Mouse (Mus musculus) MEL-GATA-1-ER (cell line): ENCODE data around the gene Tut4.
A peak's percentile ranks its signal among the peaks of the same experiment; 100 is the strongest.

Source experiments
- DNase-seq: peaks from one replicate; pipeline ENCODE4 v3.0.0-alpha.2; 2012; ENCODE audit warnings: low read depth; ENCODE audit errors: extremely low read depth

The Tut4 gene

DNA sequence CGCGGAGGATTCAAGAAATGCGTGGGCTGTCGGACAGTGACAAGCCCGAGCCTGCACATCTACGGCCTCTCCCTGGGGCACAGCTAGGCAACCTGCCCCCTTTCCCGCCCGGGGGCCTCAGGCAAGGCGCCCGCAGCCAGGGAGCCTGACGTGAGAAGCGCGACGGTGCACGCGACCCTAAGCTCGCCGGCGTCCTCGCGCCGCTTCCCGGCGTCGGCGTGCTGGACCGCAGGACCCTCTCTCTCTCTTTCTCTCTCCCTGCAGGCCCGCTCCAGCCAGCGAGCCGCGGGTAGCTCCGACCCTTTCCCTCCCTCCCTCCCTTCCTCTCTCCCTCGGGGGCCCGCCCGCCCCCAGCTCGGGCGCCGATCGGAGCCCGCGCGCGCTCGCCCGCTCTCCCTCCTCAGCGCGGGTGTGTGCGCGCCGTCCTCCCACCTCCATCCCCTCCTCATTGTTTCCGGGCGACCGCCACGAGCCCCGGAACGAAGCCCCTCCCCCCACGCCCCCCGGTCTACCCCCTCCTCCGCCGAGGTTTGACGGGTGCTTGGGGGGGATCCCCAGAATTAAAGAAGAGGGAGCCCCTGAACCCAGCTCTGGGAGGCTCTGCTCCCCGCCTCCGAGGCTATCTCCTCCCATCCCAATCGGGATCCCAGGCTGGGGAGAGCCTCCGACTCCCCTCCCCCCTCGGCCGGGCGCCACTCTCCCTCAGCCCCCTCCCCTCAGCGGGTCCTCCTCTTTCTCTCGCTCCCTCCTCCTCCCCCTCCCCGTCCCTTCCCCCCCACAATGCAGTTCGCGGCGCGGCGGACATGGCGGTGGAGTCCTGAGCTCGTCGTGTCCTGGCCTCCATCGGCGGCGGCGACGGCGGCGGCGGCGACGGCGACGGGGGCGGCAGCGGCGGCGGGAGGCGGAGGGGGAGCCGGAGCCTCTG is at the start of gene Tut4:
TSS of gene Tut4 (plus strand) at position 196 of the 925 bp plus-strand sequence.
- DNase-seq: peak; percentile 51

DNA sequence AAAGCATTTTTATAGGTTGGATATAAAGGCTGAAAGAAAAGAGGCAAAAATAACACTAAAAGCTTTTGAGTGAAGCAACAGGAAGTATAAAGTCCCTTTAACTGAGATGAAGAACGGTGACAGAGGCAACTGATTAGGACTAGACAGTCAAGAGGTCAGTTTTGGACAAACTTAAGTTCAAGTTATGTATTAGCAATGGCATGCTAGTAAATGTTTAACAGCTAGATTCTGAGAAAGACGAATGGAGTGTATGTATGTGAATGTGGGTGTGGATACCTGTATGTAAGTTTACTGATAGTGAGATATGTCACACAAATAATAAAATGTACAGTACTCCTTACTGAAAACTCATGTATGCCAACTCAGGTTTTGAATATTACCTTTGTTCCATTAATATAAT is 34.6 kb upstream of the Tut4 start:
- DNase-seq: no peak

DNA sequence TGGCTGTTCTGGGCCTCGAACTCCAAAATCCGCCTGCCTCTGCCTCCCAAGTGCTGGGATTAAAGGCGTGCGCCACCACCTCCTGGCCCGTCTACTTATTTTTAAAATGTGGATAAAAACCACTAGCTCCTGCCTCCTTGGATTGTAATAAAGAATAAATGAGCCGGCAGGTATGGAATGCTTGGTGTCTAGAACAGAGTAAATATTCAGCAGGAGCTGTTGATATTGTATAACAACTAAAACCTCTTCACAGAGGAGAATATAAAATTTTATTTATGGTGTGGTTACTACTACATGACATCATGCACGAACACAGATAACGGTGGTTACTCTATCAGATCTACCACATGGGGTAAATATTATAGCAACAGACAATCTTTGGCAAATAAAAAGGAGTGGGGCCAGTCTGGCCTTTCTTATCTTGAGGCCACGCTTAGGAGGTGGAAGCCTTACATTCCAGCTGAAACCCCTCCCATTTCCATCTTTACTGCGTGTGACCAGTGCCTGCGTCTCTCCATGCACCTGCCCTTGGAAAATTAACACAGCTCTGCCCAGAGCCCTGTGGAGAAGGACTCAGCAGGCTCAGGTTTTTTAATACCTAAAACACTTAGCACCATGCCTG is 31.4 kb upstream of the Tut4 start:
- no peak for DNase-seq

DNA sequence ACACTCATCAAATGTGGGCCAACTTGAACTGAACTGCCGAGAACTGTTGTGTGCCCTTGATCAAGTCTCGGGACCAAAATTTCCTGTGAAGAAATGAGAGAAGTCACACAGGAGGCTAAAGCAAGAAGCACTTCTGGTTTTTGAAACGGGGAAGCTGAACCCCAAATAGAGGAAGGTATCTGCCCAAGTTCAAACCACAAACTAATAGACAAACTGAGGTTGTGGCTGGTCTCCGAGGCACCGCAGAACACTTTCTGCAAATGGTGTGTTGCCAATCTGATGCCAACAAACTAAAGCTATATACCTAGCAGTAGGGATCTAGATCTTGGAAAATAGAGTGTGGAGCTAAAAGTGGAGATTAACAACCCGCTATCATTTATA is 30.9 kb upstream of the Tut4 start:
- DNase-seq: peak; percentile 49

DNA sequence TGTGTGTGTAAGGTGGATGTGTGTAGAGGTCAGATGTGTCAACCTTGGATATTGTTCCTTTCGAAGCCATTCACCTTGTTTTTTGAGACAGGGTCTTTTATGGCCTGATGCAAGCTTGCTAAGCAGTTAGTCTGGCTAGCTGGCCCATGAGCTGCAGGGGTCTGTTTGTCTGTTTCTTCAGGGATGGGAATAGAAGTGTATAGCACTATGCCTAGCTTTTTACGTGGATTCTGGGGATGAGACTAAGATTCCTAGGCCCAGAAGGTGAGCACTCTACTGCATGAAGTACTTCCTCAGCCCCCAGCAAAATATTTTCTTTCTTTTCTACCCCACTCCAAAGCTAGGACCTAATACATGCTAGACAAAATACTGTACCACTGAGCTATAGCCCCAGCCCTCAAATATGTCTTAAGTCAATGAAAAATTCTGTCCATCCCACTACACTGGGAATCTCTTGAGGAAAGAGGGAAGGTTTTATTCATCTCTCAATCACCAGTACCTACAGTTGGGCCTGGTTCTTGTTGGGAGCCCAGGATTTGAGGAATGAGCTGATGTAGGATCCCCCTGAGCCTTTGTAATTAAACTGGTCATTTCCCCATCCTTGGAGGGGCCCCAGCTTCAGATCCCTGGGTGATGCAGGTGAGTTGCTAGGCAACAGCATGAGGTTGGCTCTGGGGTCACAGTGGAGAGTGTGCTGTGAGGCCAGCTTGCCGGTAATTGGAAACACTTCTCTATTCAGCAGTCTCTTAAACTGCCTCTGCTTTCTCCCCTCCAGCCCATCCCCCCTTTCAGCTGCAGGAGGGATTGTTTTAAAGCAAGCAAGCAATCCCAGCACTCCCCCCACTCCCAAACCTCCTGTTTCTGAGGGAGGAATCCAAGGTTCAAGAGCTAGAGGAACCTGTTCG is 28.3 kb upstream of the Tut4 start:
- no peak for DNase-seq

DNA sequence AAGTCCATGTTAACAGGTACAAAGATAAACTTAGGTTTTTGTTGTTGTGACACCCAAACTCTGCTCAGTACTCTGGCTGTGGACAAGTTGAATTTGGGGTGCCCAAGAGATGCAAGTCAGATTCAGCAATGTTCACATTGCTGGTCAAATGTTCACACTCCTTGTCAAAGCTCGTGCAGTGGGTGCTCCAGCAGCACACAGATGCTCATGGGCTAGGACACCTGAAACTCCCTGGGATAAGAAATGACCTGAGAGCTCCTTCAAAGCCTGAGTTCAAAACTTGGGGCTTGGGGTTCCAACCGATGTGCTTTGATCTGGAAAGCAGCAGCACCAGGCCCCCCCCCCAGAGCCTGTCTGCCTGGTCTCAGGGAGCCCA is 27.7 kb upstream of the Tut4 start:
- DNase-seq: no peak

DNA sequence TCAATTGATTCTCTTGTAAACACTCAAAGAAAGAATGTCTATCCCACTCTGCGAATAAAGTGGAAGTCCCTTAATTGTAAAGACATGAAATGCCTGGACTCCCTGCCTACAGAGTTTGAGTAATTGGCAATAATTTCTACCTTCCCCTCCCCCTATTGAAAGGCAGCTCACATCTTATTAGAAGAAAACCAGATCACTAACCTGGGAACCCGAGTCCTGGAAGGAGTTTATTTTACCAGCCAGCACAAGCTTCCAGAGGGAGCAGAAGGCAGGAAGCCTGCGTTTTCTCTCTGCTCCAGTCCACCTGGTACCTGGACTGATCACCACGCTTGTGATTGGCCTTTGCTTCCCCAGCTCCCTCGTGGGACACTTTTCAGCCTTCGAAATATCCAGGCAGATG is 25.9 kb upstream of the Tut4 start:
- no peak for DNase-seq

DNA sequence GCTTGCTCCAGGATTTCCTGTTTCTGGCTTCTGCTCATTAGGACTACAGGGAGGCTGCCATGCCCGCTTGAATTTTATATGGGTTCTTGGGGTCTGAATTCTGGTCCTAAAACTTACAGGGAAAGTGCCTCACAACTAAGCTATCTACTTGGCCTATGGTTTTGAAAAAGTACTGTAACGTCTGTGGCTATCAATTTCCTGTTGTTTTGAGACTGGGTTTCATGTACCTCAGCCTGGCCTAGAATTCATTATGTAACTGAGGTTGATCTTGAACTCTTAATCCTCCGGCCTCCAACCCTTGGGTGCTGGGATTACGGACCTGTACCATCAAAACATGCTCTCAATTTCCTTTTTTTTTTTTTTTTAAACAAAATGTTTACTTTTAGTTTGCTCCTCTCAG is 25.0 kb upstream of the Tut4 start:
- DNase-seq: no peak

DNA sequence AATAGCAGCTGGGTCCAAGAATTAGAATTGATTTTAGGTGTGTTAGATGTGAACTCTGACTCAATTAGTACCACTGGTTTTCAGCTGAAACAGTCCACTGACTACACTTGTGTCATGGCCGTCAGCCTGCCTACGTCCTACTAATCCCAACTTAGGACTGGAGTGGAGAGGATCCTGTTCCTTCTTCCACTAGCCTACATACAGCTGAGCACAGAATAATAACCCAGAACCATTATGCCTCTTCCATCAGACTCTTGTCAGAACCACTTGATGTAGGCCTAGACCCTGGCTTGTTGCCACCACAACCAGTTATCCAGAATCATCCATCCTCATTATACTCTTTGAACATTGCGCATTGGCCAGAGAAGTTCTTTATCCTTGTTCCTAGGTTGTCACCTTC is 24.4 kb upstream of the Tut4 start:
- no peak for DNase-seq

DNA sequence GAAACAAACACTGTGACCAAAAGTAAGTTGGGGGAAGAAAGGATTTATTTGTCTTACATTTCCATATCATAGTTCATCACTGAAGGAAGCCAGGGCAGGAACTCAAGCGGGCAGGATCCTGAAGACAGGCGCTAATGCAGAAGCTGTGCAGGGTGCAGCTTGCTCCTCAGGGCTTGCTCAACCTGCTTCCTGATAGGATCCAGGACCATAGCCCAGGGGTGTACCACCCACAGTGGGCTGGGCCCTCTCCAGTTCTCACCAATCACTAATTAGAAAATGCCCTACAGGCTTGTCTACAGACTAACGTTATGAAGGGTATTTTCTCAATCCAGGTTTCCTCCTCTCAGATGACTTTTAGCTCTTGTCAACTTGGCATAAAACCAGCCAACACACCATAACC is 23.6 kb upstream of the Tut4 start:
- DNase-seq: no peak

DNA sequence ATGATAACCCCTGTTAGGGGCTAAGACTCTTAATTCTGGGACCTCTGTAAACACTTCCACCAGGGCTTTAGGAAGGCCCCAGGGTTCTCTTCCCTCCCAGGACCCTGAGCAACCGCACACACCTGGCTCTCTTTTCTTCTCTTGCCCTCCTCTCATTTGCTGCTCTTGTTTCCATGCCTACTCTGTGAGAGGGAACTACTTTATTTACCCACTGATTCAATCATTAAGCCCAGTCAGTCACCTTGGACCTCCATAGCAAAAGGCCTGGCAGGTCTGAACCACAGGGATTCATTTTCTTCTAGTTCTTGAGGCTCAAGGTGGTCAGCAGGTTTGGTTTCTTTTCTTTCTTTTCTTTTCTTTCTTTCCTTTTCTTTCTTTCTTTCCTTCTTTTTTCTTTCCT is 23.0 kb upstream of the Tut4 start:
- no peak for DNase-seq

DNA sequence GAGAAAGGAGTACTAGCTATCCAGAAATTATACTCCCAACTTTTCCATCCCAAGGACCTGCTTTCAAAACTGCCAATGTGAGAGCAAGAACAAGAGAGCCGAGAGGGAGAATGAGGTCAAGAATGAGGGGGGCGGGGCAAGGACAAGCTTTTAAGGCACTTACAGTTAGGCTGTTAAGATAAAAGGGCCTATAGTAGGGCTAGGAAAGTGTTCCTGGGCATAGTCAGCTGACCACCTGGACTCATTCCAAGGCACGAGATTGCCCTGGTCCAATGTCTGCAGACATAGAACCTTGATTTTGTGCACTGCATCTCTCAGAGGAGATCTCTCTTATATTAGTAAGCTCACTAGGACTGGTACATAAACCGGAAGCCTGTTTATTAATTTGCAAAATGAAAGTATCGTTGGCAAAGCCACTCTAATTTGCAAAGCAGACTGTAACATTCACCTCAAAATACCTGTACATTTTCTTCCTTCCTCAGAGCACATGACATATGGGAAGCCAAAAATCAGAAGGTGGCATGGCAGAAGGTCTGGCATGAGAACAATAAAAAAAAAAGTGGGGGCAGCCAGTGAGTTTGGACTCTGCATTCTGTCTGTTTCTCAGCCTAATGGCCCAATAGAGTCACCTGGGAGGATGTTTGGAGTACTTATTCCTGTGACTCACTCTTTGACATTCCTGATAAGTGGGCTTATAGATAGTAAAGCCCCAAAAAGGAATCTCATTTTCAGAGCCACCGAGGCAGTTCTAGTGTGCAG is 21.0 kb upstream of the Tut4 start:
- no peak for DNase-seq

DNA sequence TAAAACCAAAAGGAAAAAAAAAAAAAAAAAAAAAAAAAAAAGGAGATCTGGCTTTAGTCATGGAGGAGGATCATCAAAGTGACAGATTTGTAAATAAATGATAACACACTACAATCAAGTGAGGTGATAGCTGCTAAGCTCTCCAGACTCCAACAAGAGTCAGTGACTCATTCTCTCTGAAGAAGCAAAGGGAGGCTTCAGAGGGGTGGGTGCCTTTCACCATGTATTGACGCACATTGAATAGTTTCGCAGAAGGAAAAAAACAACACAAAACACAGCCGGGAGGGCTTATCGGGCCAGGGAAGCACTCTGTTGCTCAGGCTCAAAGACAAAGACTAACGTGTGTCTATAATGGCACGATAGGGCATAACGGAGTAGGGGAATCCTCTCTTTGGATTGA is 11.1 kb upstream of the Tut4 start:
- no peak for DNase-seq

DNA sequence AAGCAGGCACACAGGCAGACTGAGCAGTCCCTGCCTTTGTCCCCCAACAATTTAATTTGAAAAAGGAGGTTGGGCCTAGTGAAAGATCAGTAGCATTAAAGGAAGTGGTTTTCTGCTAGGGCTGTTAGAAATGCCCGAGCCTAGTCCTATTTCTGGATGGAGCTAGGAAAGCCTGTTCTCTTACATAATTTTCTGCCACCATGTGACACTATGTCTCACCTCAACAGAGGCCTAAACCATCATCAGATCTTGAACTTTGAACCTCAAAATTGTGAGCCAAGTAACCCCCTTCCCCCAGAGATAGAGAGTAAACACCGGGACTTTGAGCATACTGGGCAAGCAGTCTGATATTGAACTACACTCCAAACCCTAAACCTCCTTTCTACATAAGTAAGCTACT is 3.2 kb upstream of the Tut4 start:
- no peak for DNase-seq

DNA sequence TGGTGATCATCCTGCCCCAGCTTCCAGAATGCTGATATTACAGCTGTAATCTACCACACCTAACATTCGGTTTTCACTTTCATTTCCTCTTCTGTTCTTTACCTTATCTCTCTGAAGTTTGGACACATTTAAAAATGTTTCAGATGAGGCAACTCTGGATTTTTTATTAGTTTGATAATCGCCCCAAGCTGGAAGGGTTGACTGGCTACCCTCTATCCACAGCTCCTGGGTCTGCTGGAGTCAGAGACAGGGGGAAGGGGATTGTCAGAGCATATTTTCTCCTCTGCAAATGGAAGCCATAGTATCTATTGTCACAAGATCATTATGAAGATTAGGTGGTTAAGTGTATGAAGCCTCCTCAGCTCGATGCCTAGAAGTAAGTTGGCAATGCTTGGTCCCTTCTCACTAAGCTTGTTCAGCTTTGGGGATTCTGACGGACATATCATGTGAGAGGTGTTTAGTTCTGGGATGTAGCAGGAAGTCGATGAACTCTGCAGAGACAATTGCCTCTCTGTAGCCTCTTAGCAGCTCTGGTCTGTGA is 955 bp upstream of the Tut4 start:
- peak; percentile 54 for DNase-seq

DNA sequence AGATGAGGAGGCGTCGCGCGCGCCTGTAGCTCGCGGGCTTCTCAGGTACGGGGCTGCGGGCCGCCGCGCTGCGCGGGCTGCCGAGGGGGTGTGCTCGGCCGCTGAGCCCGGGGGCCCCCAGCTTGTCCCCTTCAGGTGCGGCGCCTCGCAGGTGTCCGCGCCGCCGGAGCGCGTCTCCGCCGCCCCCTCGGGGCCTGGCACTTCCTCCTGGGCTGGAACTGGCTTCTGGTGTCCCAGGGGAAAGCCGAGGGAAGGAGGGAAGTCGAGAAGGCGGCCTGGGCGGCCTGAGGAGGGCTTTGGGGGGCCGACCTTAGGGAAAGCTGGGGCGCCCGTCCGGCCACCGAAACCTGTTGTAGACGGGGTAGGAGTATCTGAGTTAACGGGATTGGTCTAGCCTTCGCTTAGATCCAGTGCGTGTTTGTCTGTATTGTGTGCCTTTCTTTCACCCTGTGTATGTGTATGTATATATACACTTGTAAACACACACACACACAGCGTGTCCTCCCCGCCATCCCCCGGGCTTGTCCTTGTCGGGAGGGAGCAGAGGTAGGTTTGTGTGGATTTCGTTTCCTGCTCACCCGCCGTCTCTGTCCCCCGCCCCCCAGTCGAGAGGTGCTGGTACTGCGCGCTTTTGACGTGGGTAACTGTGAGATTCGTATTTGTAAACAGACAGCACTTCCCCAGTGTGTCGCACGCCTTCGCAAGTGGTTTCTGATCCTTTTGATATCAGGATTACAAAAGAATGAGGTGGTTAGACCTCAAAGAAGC is 1.1 kb downstream of the Tut4 start:
- peak; percentile 66 for DNase-seq

DNA sequence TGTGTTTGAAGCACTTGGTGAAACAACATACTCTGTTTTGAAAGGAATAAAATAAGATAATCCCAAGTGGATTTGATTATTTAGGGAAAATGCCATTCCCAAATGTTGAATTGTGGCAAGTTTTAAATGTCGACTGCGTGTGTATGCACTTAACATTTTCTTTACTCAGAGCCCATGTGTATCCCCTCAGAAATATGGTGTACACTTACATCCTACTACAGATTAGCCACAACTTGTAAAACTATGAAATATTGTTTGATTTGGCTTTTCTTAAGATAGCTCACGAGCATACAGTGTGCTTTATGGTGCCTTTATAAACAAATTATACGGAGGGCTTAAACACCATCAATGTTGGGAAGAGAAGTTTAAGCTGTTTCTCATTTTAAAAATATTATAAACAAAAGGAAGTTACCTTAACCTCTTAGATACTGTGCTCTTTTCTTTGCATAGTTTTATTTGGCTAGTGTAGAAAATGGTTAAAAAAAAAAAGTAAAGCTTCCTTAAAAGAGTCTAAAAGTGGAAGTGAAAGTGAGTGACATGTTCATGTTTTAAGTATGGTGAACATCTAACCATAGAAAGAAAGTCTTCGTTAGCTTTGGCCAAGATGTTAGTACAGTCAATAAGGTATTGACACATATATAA is 2.2 kb downstream of the Tut4 start:
- no peak for DNase-seq

DNA sequence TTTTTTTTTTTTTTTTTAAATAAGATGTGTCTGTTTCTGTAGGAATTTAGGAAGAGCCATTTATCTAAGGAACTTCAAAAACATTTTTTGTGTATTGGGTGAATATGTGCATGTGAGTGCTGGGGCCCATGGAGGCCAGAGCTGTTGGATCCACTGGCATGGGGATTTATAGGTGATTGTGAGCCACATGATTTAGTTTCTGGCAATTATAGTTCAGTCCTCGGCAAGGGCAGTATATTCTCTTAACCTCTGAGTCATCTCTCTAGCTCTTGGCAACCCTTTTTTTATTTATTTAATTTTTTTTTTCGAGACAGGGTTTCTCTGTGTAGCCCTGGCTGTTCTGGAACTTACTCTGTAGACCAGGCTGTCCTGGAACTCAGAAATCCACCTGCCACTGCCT is 14.4 kb downstream of the Tut4 start:
- no peak for DNase-seq

DNA sequence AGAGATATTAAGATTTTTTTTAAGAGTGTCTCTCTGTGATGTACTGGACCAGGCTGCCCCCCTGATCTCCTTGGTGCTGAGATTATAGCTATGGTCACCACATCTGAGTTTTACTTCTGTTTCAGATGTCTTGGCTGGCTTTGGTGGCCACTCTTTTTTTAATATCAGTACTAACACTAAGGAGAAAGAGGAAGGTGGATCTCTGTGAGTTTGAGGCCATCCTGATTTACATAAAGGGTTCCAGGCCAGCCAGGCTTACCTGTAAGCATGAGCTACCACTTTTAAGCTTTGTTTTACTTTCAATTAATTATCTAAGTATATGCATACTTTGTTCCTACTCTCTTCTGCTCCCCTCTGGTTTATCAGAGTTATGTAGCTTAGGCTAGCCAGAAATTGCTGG is 23.6 kb downstream of the Tut4 start:
- no peak for DNase-seq

DNA sequence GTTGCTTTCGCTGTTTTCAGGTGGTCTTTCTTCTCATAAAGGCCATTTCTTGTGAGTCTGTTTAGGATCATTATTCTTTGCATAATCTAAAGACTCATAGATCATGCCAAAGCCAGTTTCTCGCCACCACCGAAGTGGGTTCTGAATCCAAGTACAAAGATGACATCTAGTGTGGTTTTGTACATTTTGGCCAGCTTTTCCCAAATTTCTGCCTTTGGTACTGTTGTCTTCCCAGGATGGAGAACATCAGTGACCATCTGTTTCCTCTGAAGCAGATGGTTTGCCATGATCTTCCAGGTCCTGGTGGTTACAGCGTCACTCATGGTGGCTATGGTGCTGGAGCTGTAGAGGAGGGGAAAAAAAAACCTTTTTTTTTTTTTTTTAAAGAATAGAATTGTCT is 25.0 kb downstream of the Tut4 start:
- no peak for DNase-seq
